Mouse (Mus musculus): ENCODE results near the gene F2rl1. TPM values are rescaled to one million over a fixed set of nuclear protein-coding genes. Genes with fewer than 3 reads are reported as not detected.
"Not testable (repeated sequence)": the region's sequence is repeated elsewhere in the genome, so short reads cannot be mapped to it uniquely, and the experiment has no call there.

F2rl1 gene
- total RNA-seq, 1 experiment from 2014 or later = 5.5 TPM

DNA sequence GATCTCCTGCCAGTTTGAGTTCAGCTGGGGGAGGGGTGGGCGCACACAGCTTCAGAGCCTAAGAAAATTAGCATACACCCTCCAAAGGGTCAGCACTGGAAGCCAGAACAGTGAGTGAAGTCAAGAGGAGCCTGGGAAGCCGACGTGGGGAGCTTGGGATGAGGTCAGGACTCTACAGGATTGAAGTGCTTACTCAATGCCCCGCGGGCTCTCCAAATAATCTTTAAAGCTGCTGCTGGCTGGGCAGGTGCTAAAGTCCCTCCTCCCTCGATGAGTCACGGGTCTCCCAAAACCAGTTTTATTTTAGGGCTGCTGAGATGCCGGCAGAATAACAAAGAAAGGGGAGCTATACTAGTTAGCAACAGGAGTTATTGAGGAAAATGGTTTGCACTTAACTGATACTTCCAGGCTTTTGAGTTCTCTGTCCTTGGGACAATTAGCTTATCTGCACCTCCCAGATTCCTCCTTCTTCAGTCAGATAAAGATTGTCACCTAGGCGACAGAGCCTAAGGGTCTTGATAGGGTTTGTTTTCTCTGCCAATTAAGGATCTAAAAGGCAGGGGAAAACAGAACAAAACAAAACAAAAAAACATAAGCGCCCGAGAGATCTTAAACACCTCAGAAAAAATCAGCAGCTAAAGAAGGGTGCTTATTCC lies 10.6 kb upstream of the F2rl1 start:
- ATAC-seq (ENCODE audit: extremely low read depth, insufficient number of reproducible peaks, low FRiP score, poor library complexity, severe bottlenecking) = no peak

DNA sequence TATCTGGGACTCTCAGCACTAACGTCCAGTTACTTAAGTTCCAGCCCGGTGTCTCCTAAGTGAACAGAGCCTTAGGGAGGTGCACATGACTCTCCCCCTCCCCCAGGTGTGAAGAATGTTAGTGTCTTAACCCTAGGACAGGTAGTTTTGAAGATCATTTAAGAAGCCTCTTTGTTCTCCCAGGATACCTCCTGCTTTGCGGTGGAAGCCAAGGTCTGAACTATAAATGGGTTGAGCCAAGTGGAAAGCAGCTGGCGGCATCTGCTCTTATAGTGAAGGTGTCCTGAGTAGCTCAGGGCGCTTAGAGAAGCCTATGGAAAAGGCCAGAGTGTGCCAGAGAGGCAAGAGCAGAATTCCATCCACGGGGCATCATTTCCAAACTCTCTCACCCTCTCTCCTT lies 10.0 kb upstream of the F2rl1 start:
- no peak for ATAC-seq (ENCODE audit: extremely low read depth, insufficient number of reproducible peaks, low FRiP score, poor library complexity, severe bottlenecking)

DNA sequence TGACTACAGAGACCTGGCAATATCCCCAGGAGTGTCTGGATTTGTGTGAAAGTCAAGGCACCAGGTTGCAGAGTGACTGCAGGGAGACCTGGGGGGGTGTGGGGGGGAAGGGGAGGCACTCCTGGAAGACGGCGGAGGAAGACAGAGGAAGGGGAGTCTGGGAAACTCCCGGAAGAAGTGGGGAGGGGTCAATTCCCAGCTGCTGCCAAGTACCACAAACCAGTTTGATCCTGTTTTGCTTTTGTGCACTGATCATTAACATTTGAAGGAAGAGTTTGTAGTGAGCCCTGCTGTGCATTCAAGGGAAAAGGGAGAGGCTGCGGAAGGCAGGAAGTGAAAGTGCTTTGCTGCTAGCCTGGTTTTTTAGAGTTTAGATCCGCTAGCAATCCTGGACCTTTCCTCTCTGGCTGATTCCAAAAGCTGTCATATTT lies 9.1 kb upstream of the F2rl1 start:
- no peak for ATAC-seq (ENCODE audit: extremely low read depth, insufficient number of reproducible peaks, low FRiP score, poor library complexity, severe bottlenecking)

- no peak for ATAC-seq (ENCODE audit: extremely low read depth, insufficient number of reproducible peaks, low FRiP score, poor library complexity, severe bottlenecking)
Measured at GRCm38 (mm10) chr13:95533640-95534039, 8.6 kb upstream of the F2rl1 start.

DNA sequence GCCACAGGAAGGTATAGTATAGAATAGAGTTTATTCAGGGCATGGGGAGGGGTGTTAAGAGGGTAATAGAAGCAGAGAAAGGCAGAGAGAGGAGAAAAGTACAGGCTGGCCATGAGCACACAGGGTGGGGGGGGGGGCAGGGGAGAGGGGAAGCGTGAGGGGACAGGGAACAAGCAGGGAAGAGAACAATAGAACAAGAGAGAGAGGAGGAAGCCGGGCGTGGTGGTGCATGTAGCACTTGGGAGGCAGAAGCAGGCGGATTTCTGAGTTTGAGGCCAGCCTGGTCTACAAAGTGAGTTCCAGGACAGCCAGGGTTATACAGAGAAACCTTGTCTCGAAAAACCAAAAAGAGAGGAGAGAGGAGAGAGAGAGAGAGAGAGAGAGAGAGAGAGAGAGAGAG lies 8.1 kb upstream of the F2rl1 start:
- ATAC-seq (ENCODE audit: extremely low read depth, insufficient number of reproducible peaks, low FRiP score, poor library complexity, severe bottlenecking) = not testable (repeated sequence)

DNA sequence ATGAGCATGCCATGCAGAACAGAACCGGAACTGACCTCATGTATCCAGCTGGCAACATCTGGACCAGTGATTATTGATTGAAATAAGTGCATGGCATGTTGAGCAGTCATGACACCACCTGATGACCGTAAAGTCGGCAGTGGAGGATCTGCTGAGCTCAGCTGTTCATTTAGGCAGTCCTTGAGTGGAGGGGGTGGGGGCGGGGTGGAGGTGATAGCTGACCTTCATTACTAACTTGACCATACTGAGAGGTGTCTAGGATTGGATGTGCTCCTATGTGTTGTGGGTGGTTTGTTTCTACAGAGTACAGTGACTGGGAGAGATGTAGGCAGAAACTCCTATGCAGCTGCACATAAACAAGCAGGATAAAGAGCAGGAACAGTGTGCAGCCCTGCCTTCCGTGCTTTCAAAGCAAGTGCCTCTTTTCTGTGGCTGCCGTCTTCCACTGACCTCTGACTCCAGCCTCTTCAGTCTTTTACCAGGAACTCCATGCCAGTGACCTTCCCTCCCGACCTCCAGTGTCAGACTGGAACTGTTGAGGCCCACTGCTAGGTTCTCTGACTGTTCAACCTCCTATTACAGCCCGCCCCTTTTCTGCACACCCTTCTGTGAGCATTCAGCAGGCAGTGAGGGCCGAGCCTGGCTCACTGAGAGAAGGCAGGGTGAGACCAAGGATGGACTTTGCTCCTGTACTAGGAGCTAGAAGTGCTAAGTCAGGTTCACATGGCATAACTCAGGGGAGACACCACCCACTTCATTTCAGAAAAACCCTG lies 6.4 kb upstream of the F2rl1 start:
- ATAC-seq (ENCODE audit: extremely low read depth, insufficient number of reproducible peaks, low FRiP score, poor library complexity, severe bottlenecking) = no peak

GRCm38 (mm10) chr13:95529246-95529645 lies 4.2 kb upstream of the F2rl1 start:
- ATAC-seq (ENCODE audit: extremely low read depth, insufficient number of reproducible peaks, low FRiP score, poor library complexity, severe bottlenecking) = no peak

DNA sequence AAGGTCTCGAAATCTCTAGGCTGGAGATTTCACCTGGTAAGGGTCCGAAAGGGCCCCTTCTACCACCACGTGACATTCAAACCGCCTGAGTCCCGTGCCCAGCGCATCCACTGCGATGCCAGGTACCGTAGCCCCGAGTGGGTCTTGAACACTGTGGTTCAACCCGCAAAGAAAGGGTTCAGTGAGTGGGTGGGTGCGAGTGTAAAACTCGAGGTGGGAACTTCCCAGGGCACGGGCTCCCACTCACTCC lies 678 bp downstream of the F2rl1 start:
- ATAC-seq (ENCODE audit: extremely low read depth, insufficient number of reproducible peaks, low FRiP score, poor library complexity, severe bottlenecking) = no peak

DNA sequence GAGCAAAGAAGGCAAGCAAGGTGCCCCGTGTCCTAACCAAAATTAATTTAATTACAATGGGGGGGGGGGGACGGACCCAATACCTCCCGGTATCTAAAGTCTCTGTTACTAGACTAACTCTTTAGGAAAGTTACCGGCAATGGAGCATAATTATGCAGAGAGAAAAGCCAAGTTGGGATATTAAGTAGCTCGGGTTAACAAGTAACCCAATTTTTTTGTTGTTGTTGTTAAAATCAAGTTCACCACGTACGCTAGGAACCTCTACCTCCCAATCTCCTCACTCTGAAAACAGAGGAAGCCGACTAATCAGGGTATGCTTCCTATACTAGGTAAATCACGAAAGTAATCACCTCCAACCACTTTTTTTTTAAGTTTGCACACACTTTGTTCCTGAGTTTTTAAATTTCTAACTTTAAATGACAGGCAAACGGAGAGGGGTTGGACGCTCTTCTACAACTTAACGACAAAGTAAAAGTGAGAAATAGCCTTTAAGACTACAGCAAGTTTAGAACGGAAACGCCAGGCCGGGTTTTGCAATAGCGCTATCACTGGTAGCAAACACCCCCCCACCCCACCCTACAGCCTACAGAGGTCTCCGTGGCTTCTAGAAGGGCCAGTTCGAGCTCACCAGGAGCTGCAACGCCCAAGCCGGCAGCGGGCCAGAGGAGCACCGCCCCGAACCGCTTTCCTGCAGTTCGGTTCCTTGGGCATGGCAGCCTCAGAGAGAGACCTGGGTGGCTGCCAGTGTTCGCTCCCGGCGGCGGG lies 1.2 kb downstream of the F2rl1 start:
- 0 out of 2 replicates have a peak, but pooled peaks have one; percentile 22 for ATAC-seq (ENCODE audit: extremely low read depth, insufficient number of reproducible peaks, low FRiP score, poor library complexity, severe bottlenecking)

- no peak for ATAC-seq (ENCODE audit: extremely low read depth, insufficient number of reproducible peaks, low FRiP score, poor library complexity, severe bottlenecking)
Measured at GRCm38 (mm10) chr13:95522176-95522575, 2.9 kb downstream of the F2rl1 start.

GRCm38 (mm10) chr13:95521029-95521428 lies 4.0 kb downstream of the F2rl1 start:
- ATAC-seq (ENCODE audit: extremely low read depth, insufficient number of reproducible peaks, low FRiP score, poor library complexity, severe bottlenecking) = peak; percentile 20; the same call in 1 of the 2 replicates

- no peak for ATAC-seq (ENCODE audit: extremely low read depth, insufficient number of reproducible peaks, low FRiP score, poor library complexity, severe bottlenecking)
Measured at GRCm38 (mm10) chr13:95514756-95515155, 10.3 kb downstream of the F2rl1 start.

DNA sequence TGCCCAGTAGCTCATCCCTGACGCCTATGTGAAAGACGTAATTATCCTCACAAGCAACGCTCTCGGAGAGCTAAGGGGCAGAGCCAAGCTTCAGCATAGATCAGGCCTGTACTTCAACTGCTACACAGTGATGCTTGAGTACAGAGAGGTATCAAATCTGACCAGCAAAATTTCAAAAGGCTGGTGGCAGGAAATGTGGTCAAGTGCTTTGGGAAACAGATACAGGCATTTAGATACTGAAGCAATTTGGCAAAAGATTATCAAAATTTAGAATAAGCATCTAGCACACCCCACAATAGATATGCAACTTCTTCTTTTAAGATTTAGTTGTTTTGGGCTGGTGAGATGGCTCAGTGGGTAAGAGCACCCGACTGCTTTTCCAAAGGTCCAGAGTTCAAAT lies 15.0 kb downstream of the F2rl1 start:
- no peak for ATAC-seq (ENCODE audit: extremely low read depth, insufficient number of reproducible peaks, low FRiP score, poor library complexity, severe bottlenecking)

DNA sequence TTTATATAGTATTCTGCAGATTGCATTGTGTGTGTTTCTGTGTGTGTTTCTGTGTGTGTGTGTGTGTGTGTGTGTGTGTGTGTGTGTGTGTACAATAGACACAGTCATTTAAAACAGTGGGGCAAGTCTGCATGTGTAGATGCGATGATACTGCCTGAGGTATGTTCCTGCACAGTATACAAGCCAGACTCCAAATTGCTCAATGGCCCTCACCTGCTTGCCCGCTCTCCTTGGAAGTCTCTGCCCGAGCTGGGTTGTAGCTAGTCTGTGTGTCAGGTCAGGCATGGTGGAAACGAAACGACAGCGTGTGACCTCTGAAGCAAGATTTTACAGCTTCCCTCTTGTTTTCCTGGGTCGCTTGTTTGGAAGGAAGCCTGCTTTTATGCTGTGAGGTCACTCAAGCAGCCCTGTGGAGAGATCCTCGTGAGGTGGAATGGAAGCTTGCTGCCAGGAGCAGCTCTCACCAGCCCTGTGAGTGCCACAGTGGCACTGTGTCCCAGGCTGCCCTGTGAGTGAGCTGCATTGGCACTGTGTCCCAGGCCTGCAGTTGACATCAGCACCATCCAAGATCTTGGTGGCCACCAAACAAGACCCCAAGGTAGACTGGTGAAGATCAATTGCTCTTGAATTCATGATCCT lies 21.6 kb downstream of the F2rl1 start:
- no peak for ATAC-seq (ENCODE audit: extremely low read depth, insufficient number of reproducible peaks, low FRiP score, poor library complexity, severe bottlenecking)

DNA sequence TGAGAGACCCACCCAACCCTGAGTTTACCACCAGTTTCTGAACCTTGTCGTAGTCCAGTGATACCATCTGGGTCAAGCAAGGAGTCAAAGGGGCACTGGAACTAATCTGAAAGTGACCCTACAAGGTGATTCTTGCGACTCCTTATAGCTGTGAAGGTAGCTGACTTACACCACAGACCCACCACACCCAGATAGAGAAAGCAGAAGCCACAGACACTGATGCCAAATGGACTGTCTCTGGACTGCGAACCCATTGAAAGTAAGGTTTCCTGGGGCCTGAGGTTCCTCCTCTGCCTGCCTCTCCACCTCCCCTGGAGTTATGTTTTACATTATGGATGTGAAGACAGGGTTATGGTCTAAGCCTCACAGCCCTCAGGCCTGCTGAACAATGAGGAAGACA lies 28.4 kb downstream of the F2rl1 start:
- ATAC-seq (ENCODE audit: extremely low read depth, insufficient number of reproducible peaks, low FRiP score, poor library complexity, severe bottlenecking) = no peak

DNA sequence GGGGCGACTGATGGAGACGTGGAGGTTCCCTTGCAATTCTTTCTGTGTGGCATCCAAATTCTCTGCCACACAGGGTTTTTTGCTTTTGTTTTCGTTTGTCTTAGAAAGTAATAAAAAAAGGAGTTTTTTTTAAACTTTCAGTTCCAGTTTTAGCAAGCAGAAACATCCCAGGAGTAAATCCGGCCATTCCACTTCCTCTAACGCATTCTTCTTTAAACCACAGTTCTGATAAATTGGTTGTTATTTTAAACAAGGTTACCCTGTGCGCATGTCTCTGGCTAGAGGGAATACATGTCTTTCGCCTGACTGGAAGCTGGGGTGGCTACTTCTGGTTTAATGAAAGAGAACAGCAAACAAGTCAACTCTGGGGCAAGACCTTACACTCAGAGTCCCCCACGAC lies 30.2 kb downstream of the F2rl1 start:
- 0 out of 2 replicates have a peak, but pooled peaks have one; percentile 7 for ATAC-seq (ENCODE audit: extremely low read depth, insufficient number of reproducible peaks, low FRiP score, poor library complexity, severe bottlenecking)

GRCm38 (mm10) chr13:95493296-95493695 lies 31.7 kb downstream of the F2rl1 start:
- no peak for ATAC-seq (ENCODE audit: extremely low read depth, insufficient number of reproducible peaks, low FRiP score, poor library complexity, severe bottlenecking)

- ATAC-seq (ENCODE audit: extremely low read depth, insufficient number of reproducible peaks, low FRiP score, poor library complexity, severe bottlenecking) = no peak
Measured at GRCm38 (mm10) chr13:95491327-95491726, 33.7 kb downstream of the F2rl1 start.

DNA sequence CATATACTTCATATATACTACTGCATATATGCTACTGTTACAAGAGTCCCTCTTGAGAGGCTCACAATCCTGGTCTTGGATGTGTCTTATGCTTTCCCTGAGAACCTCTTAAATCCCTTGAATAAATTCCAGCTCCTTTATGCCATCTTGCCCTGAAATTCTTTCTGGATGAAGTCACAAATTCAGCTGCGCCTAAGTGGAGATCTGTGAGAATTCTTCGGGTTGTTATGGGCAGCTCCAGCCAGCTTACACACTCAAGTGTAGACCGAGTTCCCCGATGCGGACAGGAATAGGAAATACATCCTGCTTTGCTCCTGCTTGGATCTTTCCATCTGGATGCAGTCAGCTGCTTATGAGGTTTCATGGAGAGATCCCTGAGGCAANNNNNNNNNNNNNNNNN lies 40.4 kb downstream of the F2rl1 start:
- no peak for ATAC-seq (ENCODE audit: extremely low read depth, insufficient number of reproducible peaks, low FRiP score, poor library complexity, severe bottlenecking)

- ATAC-seq (ENCODE audit: extremely low read depth, insufficient number of reproducible peaks, low FRiP score, poor library complexity, severe bottlenecking) = peak; percentile 64; the same call in 1 of the 2 replicates
Measured at GRCm38 (mm10) chr13:95481428-95481827, 43.6 kb downstream of the F2rl1 start.

Data from neutrophil, adult 5-6 weeks (primary cell).